Mouse (Mus musculus) midbrain, embryonic 16.5 days (tissue): ENCODE data around the gene Gpa33. TPM values are rescaled to one million over a fixed set of nuclear protein-coding genes. Genes with fewer than 3 reads are reported as not detected.
A peak's percentile ranks its signal among the peaks of the same experiment; 100 is the strongest.

Source experiments
- ATAC-seq: fragments of 200-750 bp; cut with Nextera tagmentation; 2 replicates; pipeline ENCODE4 v1.8.0; 2017; ENCODE audit warnings: moderate TSS enrichment
- H3K27ac ChIP-seq: fragments of 300-500 bp; sonication (generic); 2 replicates; pipeline ENCODE4 v1.5.1; 2014; ENCODE audit warnings: mild to moderate bottlenecking, low read length, mixed read lengths
- H3K27me3 ChIP-seq: fragments of 300-500 bp; sonication (generic); 2 replicates; pipeline ENCODE4 v1.6.1; 2014; ENCODE audit warnings: low read depth, low read length, mixed read lengths; ENCODE audit not compliant: control insufficient read depth, insufficient read depth
- H3K36me3 ChIP-seq: fragments of 300-500 bp; sonication (generic); 2 replicates; pipeline ENCODE4 v1.6.1; 2014; ENCODE audit warnings: mild to moderate bottlenecking, low read length, moderate library complexity, mixed read lengths; ENCODE audit not compliant: control insufficient read depth, insufficient read depth
- H3K4me1 ChIP-seq: fragments of 300-500 bp; sonication (generic); 2 replicates; pipeline ENCODE4 v1.6.1; 2014; ENCODE audit warnings: mild to moderate bottlenecking, low read length, mixed read lengths; ENCODE audit not compliant: control insufficient read depth, insufficient read depth
- H3K4me2 ChIP-seq: fragments of 300-500 bp; sonication (generic); 2 replicates; pipeline ENCODE4 v1.6.1; 2014; ENCODE audit warnings: mild to moderate bottlenecking, low read length, mixed read lengths
- H3K4me3 ChIP-seq: fragments of 300-500 bp; sonication (generic); 2 replicates; pipeline ENCODE4 v1.5.1; 2014; ENCODE audit warnings: low read depth, mild to moderate bottlenecking, low read length, moderate library complexity, mixed read lengths
- H3K9ac ChIP-seq: fragments of 300-500 bp; sonication (generic); 2 replicates; pipeline ENCODE4 v1.6.1; 2014; ENCODE audit warnings: low read depth, low read length, mixed read lengths
- H3K9me3 ChIP-seq: fragments of 300-500 bp; sonication (generic); replicated peaks from 2 replicates; pipeline ENCODE4 v1.6.1; 2014; ENCODE audit warnings: mild to moderate bottlenecking, low read length, mixed read lengths; ENCODE audit not compliant: control insufficient read depth, poor library complexity, severe bottlenecking
- WGBS: fragments of 180-500 bp; shearing (Covaris S2); extraction: QIAGEN DNeasy Blood & Tissue Kit; methylation state at CpG from one replicate; pipeline ENCODE4 v1.1.7; 2014; 5-methylcytosine and 5-hydroxymethylcytosine counted together
- polyA plus RNA-seq: library from polyadenylated mRNA; unstranded; fragments of >200 nt; fragmentation: Nextera tagmentation; extraction: Ambion mirVana; gene quantifications from 2 replicates; pipeline ENCODE4 v1.2.1, GENCODE M21; 2015

Gene Gpa33
- polyA plus RNA-seq, result 0.08 TPM in 1 of 2 replicates, not detected in the other

DNA sequence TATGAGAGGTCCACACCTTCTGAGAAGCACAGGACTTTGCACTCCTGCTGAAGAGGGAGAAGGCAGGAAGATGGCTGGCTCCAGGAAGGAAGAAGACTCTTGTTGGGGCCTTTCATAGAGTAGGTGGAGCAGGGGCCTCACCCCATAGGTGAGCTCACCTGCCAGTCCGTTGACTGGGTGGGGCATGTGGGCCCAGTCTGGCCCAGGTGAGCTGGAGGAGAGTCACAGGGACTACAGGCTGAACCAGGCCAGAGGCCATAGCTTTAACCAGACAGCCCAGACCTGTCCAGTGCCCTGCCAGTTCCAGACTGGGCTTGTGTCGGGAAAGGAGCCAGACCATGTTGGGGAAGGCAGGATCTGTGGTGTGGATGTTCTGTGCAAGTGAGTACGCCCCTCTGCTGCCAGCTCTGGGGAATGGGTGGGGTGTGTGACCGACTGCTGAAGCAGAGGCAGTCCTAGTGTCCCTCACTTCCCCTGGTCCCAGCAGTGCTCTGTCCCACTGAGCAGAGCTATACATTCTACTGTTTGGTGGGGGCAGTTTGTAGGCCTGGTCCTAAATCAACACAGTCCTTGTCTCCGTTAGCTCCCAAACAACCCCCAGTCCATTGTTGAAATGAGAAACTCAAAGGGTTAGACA, at the start of gene Gpa33:
Gene Gpa33, plus strand, starts transcription at position 15 of the 637 bp plus-strand sequence.
- Histone ChIP-seq H3K4me2 (no peak within 1 kb of the TSS), H3K36me3 (no peaks in the 10 kb centered on the region), H3K27ac (no peak within 1 kb of the TSS), H3K9me3 (no peaks in the 10 kb centered on the region), H3K27me3 (no peaks in the 10 kb centered on the region), H3K4me1 (no peaks in the 10 kb centered on the region), H3K9ac (no peak within 1 kb of the TSS), H3K4me3 (no peak within 1 kb of the TSS)
- ATAC-seq, result no peak
- WGBS, result 87% methylated on average over 5 of the region's 5 CpGs

GRCm38 (mm10) chr1:166088446-166089170, 41.4 kb upstream of the Gpa33 start:
- peak; percentile 68 for ATAC-seq
- Histone ChIP-seq H3K4me2 (peak overlapping the region; percentile 34), H3K36me3 (no peaks in the 10 kb centered on the region), H3K4me1 (peaks cover 4% of the 10 kb centered on the region; the same call in 1 of the 2 replicates), H3K9ac (no peak overlapping the region), H3K4me3 (no peak overlapping the region), H3K27me3 (no peaks in the 10 kb centered on the region), H3K9me3 (no peaks in the 10 kb centered on the region), H3K27ac (peak overlapping the region; percentile 50; the same call in 1 of the 2 replicates)
- WGBS, result 20% methylated on average over 19 of the region's 19 CpGs

DNA sequence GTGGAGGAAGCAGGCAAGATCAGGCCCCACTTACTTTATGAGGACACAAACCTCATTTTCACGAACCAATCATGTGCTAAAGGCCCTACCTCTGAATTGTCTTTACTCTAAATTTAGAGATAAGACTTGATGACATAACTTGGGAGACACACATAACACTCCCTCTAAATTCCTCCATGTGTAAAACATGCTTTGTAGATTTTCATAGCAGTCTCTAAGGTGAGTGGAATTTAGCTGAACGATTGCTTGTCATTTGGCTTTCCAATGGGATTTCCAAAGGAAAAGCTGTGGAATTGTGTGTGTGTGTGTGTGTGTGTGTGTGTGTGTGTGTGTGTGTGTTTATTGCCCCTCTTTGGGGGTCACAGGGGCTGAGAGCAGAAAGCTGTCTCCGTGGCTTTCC, 40.7 kb upstream of the Gpa33 start:
- Histone ChIP-seq H3K9me3 (no peaks in the 10 kb centered on the region), H3K4me2 (no peak overlapping the region), H3K9ac (no peak overlapping the region), H3K27me3 (no peaks in the 10 kb centered on the region), H3K4me1 (peaks cover 4% of the 10 kb centered on the region; the same call in 1 of the 2 replicates), H3K36me3 (no peaks in the 10 kb centered on the region), H3K27ac (no peak overlapping the region), H3K4me3 (no peak overlapping the region)
- WGBS, result 74% methylated on average over 3 of the region's 3 CpGs
- ATAC-seq, result no peak

DNA sequence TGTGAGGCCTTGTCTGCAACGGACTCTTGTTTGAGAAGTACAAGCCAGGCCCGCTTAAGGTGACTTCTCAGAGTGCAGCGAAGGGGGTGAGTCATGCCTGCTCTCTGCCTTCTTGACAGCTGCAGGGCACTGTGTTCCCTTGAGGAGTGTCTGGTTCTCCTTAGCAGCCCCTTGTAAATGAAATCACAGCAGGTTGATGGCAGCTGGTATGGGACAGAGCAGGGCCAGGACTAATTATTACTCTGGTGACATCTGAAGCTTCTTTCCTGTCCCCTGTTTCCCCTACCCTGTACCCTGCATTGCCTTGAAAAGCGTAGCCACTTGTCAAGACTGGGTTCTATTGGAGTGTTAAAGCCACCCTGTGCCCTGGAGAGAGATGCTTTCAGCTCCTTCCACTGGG, 40.3 kb upstream of the Gpa33 start:
- ATAC-seq, result 0 out of 2 replicates have a peak, but pooled peaks have one; percentile 58
- WGBS, result 45% methylated on average over 4 of the region's 4 CpGs
- H3K27ac ChIP-seq, result no peak overlapping the region
- H3K27me3 ChIP-seq, result no peaks in the 10 kb centered on the region
- no peak overlapping the region for H3K9ac ChIP-seq
- H3K9me3 ChIP-seq, result no peaks in the 10 kb centered on the region
- no peak overlapping the region for H3K4me2 ChIP-seq
- peaks cover 4% of the 10 kb centered on the region; the same call in 1 of the 2 replicates for H3K4me1 ChIP-seq
- H3K36me3 ChIP-seq, result no peaks in the 10 kb centered on the region
- no peak overlapping the region for H3K4me3 ChIP-seq

- no peaks in the 10 kb centered on the region for H3K27me3 ChIP-seq
- 89% methylated on average over 2 of the region's 2 CpGs for WGBS
- no peak overlapping the region for H3K27ac ChIP-seq
- no peak overlapping the region for H3K9ac ChIP-seq
- H3K9me3 ChIP-seq, result no peaks in the 10 kb centered on the region
- no peak overlapping the region for H3K4me2 ChIP-seq
- ATAC-seq, result no peak
- no peaks in the 10 kb centered on the region for H3K36me3 ChIP-seq
- H3K4me1 ChIP-seq, result peaks cover 4% of the 10 kb centered on the region; the same call in 1 of the 2 replicates
- no peak overlapping the region for H3K4me3 ChIP-seq
These were observed 39.7 kb upstream of the Gpa33 start for GRCm38 (mm10) chr1:166090306-166090705.

- no peaks in the 10 kb centered on the region for H3K9me3 ChIP-seq
- no peak overlapping the region for H3K27ac ChIP-seq
- no peak overlapping the region for H3K4me2 ChIP-seq
- no peaks in the 10 kb centered on the region for H3K4me1 ChIP-seq
- H3K4me3 ChIP-seq, result no peak overlapping the region
- WGBS, result 91% methylated on average over 3 of the region's 3 CpGs
- no peak for ATAC-seq
- no peaks in the 10 kb centered on the region for H3K36me3 ChIP-seq
- no peaks in the 10 kb centered on the region for H3K27me3 ChIP-seq
- H3K9ac ChIP-seq, result no peak overlapping the region
These were observed 35.6 kb upstream of the Gpa33 start for GRCm38 (mm10) chr1:166094462-166094861.

DNA sequence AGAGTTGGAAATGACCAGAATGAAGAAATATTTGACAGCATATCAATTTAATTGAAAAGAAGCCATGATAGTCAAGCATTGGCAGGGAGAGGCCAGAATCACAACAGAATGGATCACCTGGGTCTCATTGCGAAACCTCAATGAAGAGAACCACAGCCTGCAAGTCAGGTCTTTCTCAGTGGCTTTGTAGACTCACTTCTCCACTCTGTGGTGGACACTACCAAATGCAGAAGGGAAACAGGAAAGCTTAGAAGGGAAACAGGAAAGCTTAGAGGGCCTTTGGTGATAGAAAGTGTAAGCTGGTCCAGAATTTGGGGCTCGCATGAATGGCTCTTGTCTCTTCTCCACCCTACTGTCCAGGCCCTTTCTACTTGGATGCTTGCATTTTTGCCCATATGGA, 31.9 kb upstream of the Gpa33 start:
- Histone ChIP-seq H3K9me3 (no peaks in the 10 kb centered on the region), H3K9ac (no peak overlapping the region), H3K27me3 (no peaks in the 10 kb centered on the region), H3K36me3 (no peaks in the 10 kb centered on the region), H3K4me2 (no peak overlapping the region), H3K27ac (no peak overlapping the region), H3K4me3 (no peak overlapping the region), H3K4me1 (0 out of 2 replicates have a peak, but pooled peaks cover 2% of the 10 kb centered on the region)
- WGBS, result 100% methylated on average over 2 of the region's 2 CpGs
- ATAC-seq, result no peak

- Histone ChIP-seq H3K4me3 (no peak overlapping the region), H3K9me3 (no peaks in the 10 kb centered on the region), H3K9ac (no peak overlapping the region), H3K4me2 (no peak overlapping the region), H3K36me3 (no peaks in the 10 kb centered on the region), H3K4me1 (0 out of 2 replicates have a peak, but pooled peaks cover 2% of the 10 kb centered on the region), H3K27me3 (no peaks in the 10 kb centered on the region), H3K27ac (no peak overlapping the region)
- no peak for ATAC-seq
- 65% methylated on average over 11 of the region's 11 CpGs for WGBS
These were observed 27.0 kb upstream of the Gpa33 start for GRCm38 (mm10) chr1:166102920-166103608.
